Mouse (Mus musculus): ENCODE data around the gene Slc24a1.

- TF ChIP-seq TCF12 (IDR thresholded peaks at IDR 0.05; ENCODE audit: insufficient read depth, poor library complexity, severe bottlenecking) = no peak
- TF ChIP-seq POLR2A (IDR thresholded peaks at IDR 0.05; ENCODE audit: insufficient read length, low read depth) = no peak
- no peak for TF ChIP-seq USF1 (IDR thresholded peaks at IDR 0.05; ENCODE audit: low read depth)
- no peak for TF ChIP-seq MYOD1 (IDR thresholded peaks at IDR 0.05; ENCODE audit: control insufficient read depth in 1 of 3, insufficient read length in 2 of 3, low read depth in 2 of 3)
- TF ChIP-seq MAX (IDR thresholded peaks at IDR 0.05; ENCODE audit: low read depth) = no peak
- no peak for TF ChIP-seq MYOG (IDR thresholded peaks at IDR 0.05; ENCODE audit: control insufficient read depth in 1 of 3, insufficient read depth in 1 of 3, insufficient read length in 2 of 3, low read depth in 2 of 3)
- no peak for TF ChIP-seq POLR2AphosphoS2 (IDR thresholded peaks at IDR 0.05; ENCODE audit: insufficient read length, low read depth)
- TF ChIP-seq TCF3 (IDR thresholded peaks at IDR 0.05; ENCODE audit: insufficient read length, low read depth) = no peak
Observed at GRCm38 (mm10) chr9:64902866-64903265, 48.5 kb downstream of the Slc24a1 start.
